8 mouse cellular contexts compared by ENCODE assay signal in genomic region chr2:128428651-128429633, GRCm38 (mm10).
A peak's percentile ranks its signal among the peaks of the same experiment; 100 is the strongest.
DNase-seq lines count a peak whose midpoint lies in the region; ATAC-seq lines count a peak whose summit lies in the region.

No protein-coding gene starts in this region.

- H3K4me2 ChIP-seq in embryonic facial prominence, embryonic 15.5 days (replicated peaks) = peak overlapping the region; percentile 22
- H3K4me2 ChIP-seq in hindbrain, embryonic 11.5 days (replicated peaks; ENCODE audit: low read depth, low read length) = no peak overlapping the region
- H3K4me2 ChIP-seq in limb, embryonic 15.5 days = peak overlapping the region; percentile 28

- H3K9me3 ChIP-seq in embryonic facial prominence, embryonic 15.5 days (replicated peaks) = no peaks in the 10 kb centered on the region
- H3K9me3 ChIP-seq in hindbrain, embryonic 11.5 days (ENCODE audit: control insufficient read depth, low read length) = no peaks in the 10 kb centered on the region
- H3K9me3 ChIP-seq in limb, embryonic 15.5 days = no peaks in the 10 kb centered on the region

- H3K9ac ChIP-seq in embryonic facial prominence, embryonic 15.5 days = no peak overlapping the region
- H3K9ac ChIP-seq in hindbrain, embryonic 11.5 days (ENCODE audit: low read depth, low read length) = no peak overlapping the region
- H3K9ac ChIP-seq in limb, embryonic 15.5 days = no peak overlapping the region

- H3K4me1 ChIP-seq in embryonic facial prominence, embryonic 15.5 days = peaks cover 39% of the 10 kb centered on the region
- H3K4me1 ChIP-seq in hindbrain, embryonic 11.5 days (replicated peaks; ENCODE audit: control insufficient read depth, insufficient read depth, low read length) = no peaks in the 10 kb centered on the region
- peaks cover 27% of the 10 kb centered on the region for H3K4me1 ChIP-seq in limb, embryonic 15.5 days

- H3K36me3 ChIP-seq in embryonic facial prominence, embryonic 15.5 days = no peaks in the 10 kb centered on the region
- H3K36me3 ChIP-seq in hindbrain, embryonic 11.5 days (ENCODE audit: control insufficient read depth, insufficient read depth, low read length) = no peaks in the 10 kb centered on the region
- no peaks in the 10 kb centered on the region for H3K36me3 ChIP-seq in limb, embryonic 15.5 days

- H3K27ac ChIP-seq in embryonic facial prominence, embryonic 15.5 days (replicated peaks) = peak overlapping the region; percentile 48
- H3K27ac ChIP-seq in hindbrain, embryonic 11.5 days (ENCODE audit: low read depth, low read length) = no peak overlapping the region
- H3K27ac ChIP-seq in limb, embryonic 15.5 days = peak overlapping the region; percentile 68

- 0 out of 2 replicates have a peak, but pooled peaks have one; percentile 26 for ATAC-seq in embryonic facial prominence, embryonic 15.5 days (ENCODE audit: insufficient number of reproducible peaks, low FRiP score, low TSS enrichment, low read depth)
- no peak for ATAC-seq in hindbrain, embryonic 11.5 days (ENCODE audit: low FRiP score)
- ATAC-seq in limb, embryonic 15.5 days (ENCODE audit: insufficient number of reproducible peaks, low FRiP score, low TSS enrichment, low read depth) = no peak
- peak; percentile 50; the same call in 1 of the 2 replicates for ATAC-seq in monocyte, adult 5-6 weeks (replicated peaks; ENCODE audit: insufficient number of reproducible peaks, low FRiP score, low TSS enrichment, poor library complexity, severe bottlenecking)
- no peak for ATAC-seq in cerebellum, adult (ENCODE audit: insufficient number of reproducible peaks, low FRiP score, low TSS enrichment)

- peak overlapping the region; percentile 17 for H3K4me3 ChIP-seq in embryonic facial prominence, embryonic 15.5 days (replicated peaks)
- H3K4me3 ChIP-seq in hindbrain, embryonic 11.5 days (ENCODE audit: low read depth, low read length) = no peak overlapping the region
- peak overlapping the region; percentile 21 for H3K4me3 ChIP-seq in limb, embryonic 15.5 days

- peak; percentile 95 for DNase-seq in 3T3-L1 (ENCODE audit: low read depth, low spot score)
- peak; percentile 12 for DNase-seq in MN1 (ENCODE audit: low spot score)
- peak; percentile 18 for DNase-seq in hindbrain, embryonic 11.5 days (ENCODE audit: low spot score)
- no peak for DNase-seq in cerebellum, adult 11-12 months

- no peaks in the 10 kb centered on the region for H3K27me3 ChIP-seq in embryonic facial prominence, embryonic 15.5 days
- no peaks in the 10 kb centered on the region for H3K27me3 ChIP-seq in hindbrain, embryonic 11.5 days (ENCODE audit: control insufficient read depth, insufficient read depth, low read length)
- H3K27me3 ChIP-seq in limb, embryonic 15.5 days = no peaks in the 10 kb centered on the region

- 30% methylated on average over 18 of the region's 18 CpGs for WGBS in embryonic facial prominence, embryonic 15.5 days
- 57% methylated on average over 18 of the region's 18 CpGs for WGBS in hindbrain, embryonic 11.5 days
- 39% methylated on average over 18 of the region's 18 CpGs for WGBS in limb, embryonic 15.5 days

Comparison
In these comparisons a context has a peak if more than half of its experiments do, and no peak if none do; other contexts are left out.
1. ATAC-seq: peak in embryonic facial prominence, embryonic 15.5 days (single experiment) and monocyte, adult 5-6 weeks (single experiment); none in hindbrain, embryonic 11.5 days (single experiment), limb, embryonic 15.5 days (single experiment) and cerebellum, adult (single experiment).